In the genomic region with DNA sequence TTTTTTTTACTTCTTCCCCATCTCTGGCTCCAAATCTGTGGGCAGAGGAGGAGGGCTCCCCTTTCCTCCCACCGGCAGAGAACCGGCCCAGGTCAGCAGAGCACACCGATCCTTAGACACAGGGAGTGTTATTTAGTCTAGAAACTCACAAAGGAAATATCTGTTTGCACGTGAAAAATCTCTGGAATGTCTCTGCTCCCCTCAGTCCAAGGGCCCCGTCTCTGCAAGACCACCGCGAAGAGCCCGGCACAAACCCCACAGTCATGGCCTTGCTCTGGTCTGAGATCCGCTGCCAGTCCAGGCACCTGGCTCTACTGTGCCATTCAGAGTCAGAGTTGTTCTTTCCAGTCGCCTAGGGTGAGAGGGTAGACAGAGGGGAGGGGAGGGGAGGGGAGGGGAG, we compare ENCODE assay signal across 28 mouse cellular contexts.
DNase-seq lines count a peak whose midpoint lies in the region; ATAC-seq and TF ChIP-seq lines count a peak whose summit lies in the region.
"Had no signal": no experiment of that assay in that cellular context is flagged by ENCODE, and none has a peak within 500 bp of the region (broad histone marks: within the 10 kb centered on the region; RNA-seq: fewer than 3 reads in every experiment).

No protein-coding gene starts in this region.

- H3K27ac ChIP-seq in gastrocnemius, adult 2 months, result peak overlapping the region; percentile 12; the same call in 1 of the 2 replicates
- no peak overlapping the region for H3K27ac ChIP-seq in midbrain, embryonic 11.5 days (ENCODE audit: low read depth, low read length)
- no peak overlapping the region for H3K27ac ChIP-seq in midbrain, embryonic 16.5 days (ENCODE audit: low read length)
- H3K27ac ChIP-seq in limb, embryonic 10.5 days, result peak overlapping the region; percentile 26; the same call in 1 of the 2 replicates
- H3K27ac ChIP-seq: hindbrain, embryonic 15.5 days; liver, embryonic 13.5 days had no signal

- DNase-seq in gastrocnemius, adult 2 months, result no peak
- no peak for DNase-seq in gastrocnemius, postnatal 10 days
- DNase-seq in midbrain, embryonic 11.5 days (ENCODE audit: low spot score, missing footprints), result peak; percentile 81
- no peak for DNase-seq in limb, embryonic 10.5 days (ENCODE audit: low spot score)
- no peak for DNase-seq in kidney, postnatal 10 days
- DNase-seq: adrenal gland, postnatal 10 days; cerebellum, adult 11 months; cerebellum, adult 9-11 months; gastrocnemius, postnatal 14 days; heart, postnatal 4 days; kidney, adult 9 months; kidney, postnatal 25 days; liver, embryonic 13.5 days; lung, adult 18-20 months; lung, postnatal 4 days; midbrain, embryonic 14.5 days; right cerebral cortex, adult 18-20 months; spleen, adult 18-20 months; thymus, adult 2 months; thymus, postnatal 36 days had no signal

- no peaks in the 10 kb centered on the region for H3K36me3 ChIP-seq in midbrain, embryonic 11.5 days (ENCODE audit: control insufficient read depth, insufficient read depth, low read length)
- no peaks in the 10 kb centered on the region for H3K36me3 ChIP-seq in midbrain, embryonic 16.5 days (ENCODE audit: control insufficient read depth, insufficient read depth, low read length)
- H3K36me3 ChIP-seq in limb, embryonic 10.5 days, result no peaks in the 10 kb centered on the region
- H3K36me3 ChIP-seq: hindbrain, embryonic 15.5 days; liver, embryonic 13.5 days had no signal

- H3K4me2 ChIP-seq in midbrain, embryonic 11.5 days, result no peak overlapping the region
- no peak overlapping the region for H3K4me2 ChIP-seq in midbrain, embryonic 16.5 days (ENCODE audit: low read length)
- H3K4me2 ChIP-seq: heart, embryonic 11.5 days; hindbrain, embryonic 15.5 days; liver, embryonic 13.5 days had no signal

- H3K4me1 ChIP-seq in midbrain, embryonic 11.5 days (ENCODE audit: control insufficient read depth, insufficient read depth, low read length), result no peaks in the 10 kb centered on the region
- no peaks in the 10 kb centered on the region for H3K4me1 ChIP-seq in midbrain, embryonic 16.5 days (ENCODE audit: control insufficient read depth, insufficient read depth, low read length)
- H3K4me1 ChIP-seq in limb, embryonic 10.5 days, result peaks cover 28% of the 10 kb centered on the region
- H3K4me1 ChIP-seq: hindbrain, embryonic 15.5 days; liver, embryonic 13.5 days had no signal

- H3K4me3 ChIP-seq in gastrocnemius, adult 2 months, result no peak overlapping the region
- H3K4me3 ChIP-seq in midbrain, embryonic 11.5 days (ENCODE audit: low read depth, low read length), result no peak overlapping the region
- H3K4me3 ChIP-seq in midbrain, embryonic 16.5 days (ENCODE audit: low read depth, low read length), result no peak overlapping the region
- H3K4me3 ChIP-seq in limb, embryonic 10.5 days, result no peak overlapping the region
- H3K4me3 ChIP-seq: hindbrain, embryonic 15.5 days; liver, embryonic 13.5 days had no signal

- intact Hi-C loops in gastrocnemius, adult 2 months (cut with DNase I), result no loop called here

- no peak overlapping the region for H3K9ac ChIP-seq in midbrain, embryonic 11.5 days (ENCODE audit: low read length)
- H3K9ac ChIP-seq in midbrain, embryonic 16.5 days (ENCODE audit: low read depth, low read length), result no peak overlapping the region
- H3K9ac ChIP-seq: hindbrain, embryonic 15.5 days; liver, embryonic 13.5 days had no signal

- no peaks in the 10 kb centered on the region for H3K27me3 ChIP-seq in midbrain, embryonic 11.5 days (ENCODE audit: control insufficient read depth, insufficient read depth, low read length)
- H3K27me3 ChIP-seq in midbrain, embryonic 16.5 days (ENCODE audit: control insufficient read depth, insufficient read depth, low read depth, low read length), result no peaks in the 10 kb centered on the region
- H3K27me3 ChIP-seq in limb, embryonic 10.5 days (ENCODE audit: low read depth, poor library complexity, severe bottlenecking), result no peaks in the 10 kb centered on the region
- H3K27me3 ChIP-seq: hindbrain, embryonic 15.5 days; liver, embryonic 13.5 days; Patski had no signal

- no peaks in the 10 kb centered on the region for H3K9me3 ChIP-seq in midbrain, embryonic 11.5 days (ENCODE audit: control insufficient read depth, low read length)
- no peaks in the 10 kb centered on the region for H3K9me3 ChIP-seq in midbrain, embryonic 16.5 days (replicated peaks; ENCODE audit: control insufficient read depth, low read length, poor library complexity, severe bottlenecking)
- no peaks in the 10 kb centered on the region for H3K9me3 ChIP-seq in limb, embryonic 10.5 days (replicated peaks)
- H3K9me3 ChIP-seq: hindbrain, embryonic 15.5 days; liver, embryonic 13.5 days had no signal

- ATAC-seq in midbrain, embryonic 11.5 days (ENCODE audit: low FRiP score), result no peak
- ATAC-seq in midbrain, embryonic 16.5 days, result no peak
- no peak for ATAC-seq in granulocyte monocyte progenitor cell, adult 5-6 weeks (replicated peaks; ENCODE audit: poor library complexity, severe bottlenecking)
- ATAC-seq: forebrain, embryonic 16.5 days; inflammation-experienced regulatory T-cells, adult 6 months; lung, postnatal 0 days; Patski had no signal

- WGBS in midbrain, embryonic 11.5 days, result 67% methylated on average over 9 of the region's 10 CpGs
- 63% methylated on average over 9 of the region's 10 CpGs for WGBS in midbrain, embryonic 16.5 days
- WGBS in limb, embryonic 10.5 days, result 65% methylated on average over 9 of the region's 10 CpGs

- no peak for TF ChIP-seq CTCF in gastrocnemius, adult 2 months (IDR thresholded peaks at IDR 0.05)

Comparison
In these comparisons a context has a peak if more than half of its experiments do, and no peak if none do; other contexts are left out.
1. H3K27ac ChIP-seq: peak in gastrocnemius, adult 2 months (single experiment) and limb, embryonic 10.5 days (single experiment); none in midbrain, embryonic 11.5 days (single experiment) and midbrain, embryonic 16.5 days (single experiment).